In the genomic region with DNA sequence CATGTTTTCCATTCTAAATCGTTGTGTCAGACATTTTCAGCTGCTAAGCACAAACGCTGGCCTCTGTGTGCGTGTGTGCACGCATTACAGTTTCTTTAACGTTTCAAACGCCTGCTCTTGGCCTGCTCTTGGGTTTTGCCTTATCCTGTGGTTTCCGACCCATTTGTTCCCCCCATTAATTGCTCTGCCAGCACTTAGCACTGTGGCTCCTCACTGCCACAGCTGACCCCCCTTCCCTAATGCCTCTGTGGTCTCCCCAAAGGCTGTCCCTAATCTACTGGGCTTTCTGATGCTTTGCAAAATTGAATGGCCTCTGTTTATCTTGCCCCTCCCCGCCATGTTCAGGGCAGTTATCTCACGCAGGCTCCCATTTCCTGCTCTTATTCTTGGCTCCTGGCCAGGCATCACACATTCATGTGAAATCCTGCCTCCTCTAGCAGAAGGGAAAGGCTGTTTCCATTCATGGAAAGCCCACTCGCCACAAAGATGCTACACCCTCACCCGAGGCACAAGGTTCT, we compare ENCODE assay signal across 8 mouse cellular contexts.
DNase-seq lines count a peak whose midpoint lies in the region; ATAC-seq lines count a peak whose summit lies in the region.

No protein-coding gene starts in this region.

- no peaks in the 10 kb centered on the region for H3K36me3 ChIP-seq in forebrain, embryonic 16.5 days (ENCODE audit: control insufficient read depth, insufficient read depth)
- H3K36me3 ChIP-seq in hindbrain, embryonic 15.5 days: no peaks in the 10 kb centered on the region
- no peaks in the 10 kb centered on the region for H3K36me3 ChIP-seq in liver, embryonic 11.5 days (ENCODE audit: control insufficient read depth, insufficient read depth, low read length)
- no peaks in the 10 kb centered on the region for H3K36me3 ChIP-seq in neural tube, embryonic 11.5 days (ENCODE audit: control insufficient read depth, insufficient read depth, low read length)

- H3K27ac ChIP-seq in forebrain, embryonic 16.5 days (ENCODE audit: low read length): no peak overlapping the region
- H3K27ac ChIP-seq in hindbrain, embryonic 15.5 days (replicated peaks): peak overlapping the region; percentile 50
- H3K27ac ChIP-seq in liver, embryonic 11.5 days (ENCODE audit: low read depth, low read length): peak overlapping the region; percentile 42; the same call in 1 of the 2 replicates
- H3K27ac ChIP-seq in neural tube, embryonic 11.5 days (ENCODE audit: low read depth, low read length): 0 out of 2 replicates have a peak overlapping the region, but pooled peaks have one; percentile 34

- peak; percentile 48 for DNase-seq in embryo, embryonic 11.5 days (ENCODE audit: low read depth, low spot score)
- peak; percentile 48 for DNase-seq in liver, embryonic 11.5 days (ENCODE audit: low spot score)
- DNase-seq in neural tube, embryonic 11.5 days (ENCODE audit: low spot score): peak; percentile 65
- DNase-seq in T-cell, adult 2 months (ENCODE audit: low spot score): no peak
- no peak for DNase-seq in layer of hippocampus, postnatal 25 days (ENCODE audit: extremely low spot score in 1 of 2, low spot score in 1 of 2)

- no peak overlapping the region for H3K4me3 ChIP-seq in forebrain, embryonic 16.5 days (replicated peaks; ENCODE audit: low read length)
- no peak overlapping the region for H3K4me3 ChIP-seq in hindbrain, embryonic 15.5 days
- no peak overlapping the region for H3K4me3 ChIP-seq in liver, embryonic 11.5 days (ENCODE audit: low read depth, low read length)
- H3K4me3 ChIP-seq in neural tube, embryonic 11.5 days (ENCODE audit: low read depth, low read length): no peak overlapping the region

- no peaks in the 10 kb centered on the region for H3K9me3 ChIP-seq in forebrain, embryonic 16.5 days (ENCODE audit: control insufficient read depth, low read length)
- no peaks in the 10 kb centered on the region for H3K9me3 ChIP-seq in hindbrain, embryonic 15.5 days
- no peaks in the 10 kb centered on the region for H3K9me3 ChIP-seq in liver, embryonic 11.5 days (ENCODE audit: control insufficient read depth, low read length)
- no peaks in the 10 kb centered on the region for H3K9me3 ChIP-seq in neural tube, embryonic 11.5 days (ENCODE audit: control insufficient read depth, low read length)

- peak; percentile 69 for ATAC-seq in forebrain, embryonic 16.5 days
- peak; percentile 66; the same call in 1 of the 2 replicates for ATAC-seq in hindbrain, embryonic 15.5 days (ENCODE audit: low FRiP score, low read depth)
- ATAC-seq in liver, embryonic 11.5 days (replicated peaks; ENCODE audit: low FRiP score): 0 out of 2 replicates have a peak, but pooled peaks have one; percentile 23
- ATAC-seq in neural tube, embryonic 11.5 days (ENCODE audit: insufficient read depth, low FRiP score, low TSS enrichment): no peak
- no peak for ATAC-seq in cerebellum, adult (ENCODE audit: insufficient number of reproducible peaks, low FRiP score, low TSS enrichment)

- no peak overlapping the region for H3K4me2 ChIP-seq in forebrain, embryonic 16.5 days (ENCODE audit: low read length)
- H3K4me2 ChIP-seq in hindbrain, embryonic 15.5 days: no peak overlapping the region
- H3K4me2 ChIP-seq in liver, embryonic 11.5 days: no peak overlapping the region; the same call in 1 of the 2 replicates
- no peak overlapping the region for H3K4me2 ChIP-seq in neural tube, embryonic 11.5 days (ENCODE audit: low read depth)

- H3K4me1 ChIP-seq in forebrain, embryonic 16.5 days (replicated peaks; ENCODE audit: control insufficient read depth, insufficient read depth, low read length): peaks cover 8% of the 10 kb centered on the region
- H3K4me1 ChIP-seq in hindbrain, embryonic 15.5 days (replicated peaks): peaks cover 6% of the 10 kb centered on the region
- 0 out of 2 replicates have a peak, but pooled peaks cover 8% of the 10 kb centered on the region for H3K4me1 ChIP-seq in liver, embryonic 11.5 days (replicated peaks; ENCODE audit: control insufficient read depth, insufficient read depth, low read length)
- no peaks in the 10 kb centered on the region for H3K4me1 ChIP-seq in neural tube, embryonic 11.5 days (ENCODE audit: control insufficient read depth, insufficient read depth, low read length)

- WGBS in forebrain, embryonic 16.5 days: 31% methylated on average over 11 of the region's 11 CpGs
- WGBS in hindbrain, embryonic 15.5 days: 35% methylated on average over 11 of the region's 11 CpGs
- WGBS in liver, embryonic 11.5 days: 19% methylated on average over 11 of the region's 11 CpGs
- 39% methylated on average over 11 of the region's 11 CpGs for WGBS in neural tube, embryonic 11.5 days

- H3K27me3 ChIP-seq in forebrain, embryonic 16.5 days (replicated peaks; ENCODE audit: control insufficient read depth, insufficient read depth, low read length): no peaks in the 10 kb centered on the region
- no peaks in the 10 kb centered on the region for H3K27me3 ChIP-seq in hindbrain, embryonic 15.5 days
- H3K27me3 ChIP-seq in liver, embryonic 11.5 days (replicated peaks; ENCODE audit: control insufficient read depth, insufficient read depth, low read length): no peaks in the 10 kb centered on the region
- no peaks in the 10 kb centered on the region for H3K27me3 ChIP-seq in neural tube, embryonic 11.5 days (ENCODE audit: control insufficient read depth, insufficient read depth, low read length)

- H3K9ac ChIP-seq in forebrain, embryonic 16.5 days (replicated peaks; ENCODE audit: low read depth, low read length): 0 out of 2 replicates have a peak overlapping the region, but pooled peaks have one; percentile 7
- no peak overlapping the region for H3K9ac ChIP-seq in hindbrain, embryonic 15.5 days
- H3K9ac ChIP-seq in liver, embryonic 11.5 days (ENCODE audit: low read depth, low read length): no peak overlapping the region
- H3K9ac ChIP-seq in neural tube, embryonic 11.5 days (ENCODE audit: low read length): no peak overlapping the region

Comparison
In these comparisons a context has a peak if more than half of its experiments do, and no peak if none do; other contexts are left out.
1. DNase-seq: peak in embryo, embryonic 11.5 days (single experiment), liver, embryonic 11.5 days (single experiment) and neural tube, embryonic 11.5 days (single experiment); none in T-cell, adult 2 months (single experiment) and layer of hippocampus, postnatal 25 days (0 of 2).
2. ATAC-seq: peak in forebrain, embryonic 16.5 days (single experiment), hindbrain, embryonic 15.5 days (single experiment) and liver, embryonic 11.5 days (single experiment); none in neural tube, embryonic 11.5 days (single experiment) and cerebellum, adult (single experiment).